Mouse (Mus musculus) erythroblast, embryonic 14.5 days (primary cell): ENCODE results near the gene Pla2g6. TPM values are rescaled to one million over a fixed set of nuclear protein-coding genes. Genes with fewer than 3 reads are reported as not detected.

Experiments
- H3K27me3 ChIP-seq: 2 replicates; pipeline ENCODE4 v1.6.1; 2012; ENCODE audit warnings: inconsistent platforms; ENCODE audit not compliant: control insufficient read depth
- H3K36me3 ChIP-seq: 2 replicates; pipeline ENCODE4 v1.6.1; 2012; ENCODE audit warnings: mild to moderate bottlenecking, inconsistent platforms; ENCODE audit not compliant: control insufficient read depth
- H3K4me1 ChIP-seq: 2 replicates; pipeline ENCODE4 v1.6.1; 2012; ENCODE audit warnings: inconsistent platforms; ENCODE audit not compliant: control insufficient read depth
- H3K4me3 ChIP-seq: replicated peaks from 2 replicates; pipeline ENCODE3; 2012; ENCODE audit warnings: moderate library complexity, mild to moderate bottlenecking, inconsistent platforms
- H3K9me3 ChIP-seq: 2 replicates; pipeline ENCODE4 v1.6.1; 2012; ENCODE audit warnings: low read length, inconsistent platforms, mixed read lengths; ENCODE audit not compliant: control insufficient read depth
- GATA1 ChIP-seq: IDR thresholded peaks from 2 replicates; pipeline ENCODE4 v1.6.1; 2012; ENCODE audit warnings: low read length, inconsistent platforms, mixed read lengths
- TAL1 ChIP-seq: IDR thresholded peaks from 3 replicates; pipeline ENCODE4 v1.6.1; 2012; ENCODE audit warnings: low read length, inconsistent platforms, mixed read lengths
- polyA plus RNA-seq: library from polyadenylated mRNA; stranded (reverse); fragments of >175 nt; gene quantifications from 2 replicates; pipeline ENCODE4 v1.2.3, GENCODE M21; 2012

Pla2g6 gene
- polyA plus RNA-seq, 1 experiment: 2.7 TPM

DNA sequence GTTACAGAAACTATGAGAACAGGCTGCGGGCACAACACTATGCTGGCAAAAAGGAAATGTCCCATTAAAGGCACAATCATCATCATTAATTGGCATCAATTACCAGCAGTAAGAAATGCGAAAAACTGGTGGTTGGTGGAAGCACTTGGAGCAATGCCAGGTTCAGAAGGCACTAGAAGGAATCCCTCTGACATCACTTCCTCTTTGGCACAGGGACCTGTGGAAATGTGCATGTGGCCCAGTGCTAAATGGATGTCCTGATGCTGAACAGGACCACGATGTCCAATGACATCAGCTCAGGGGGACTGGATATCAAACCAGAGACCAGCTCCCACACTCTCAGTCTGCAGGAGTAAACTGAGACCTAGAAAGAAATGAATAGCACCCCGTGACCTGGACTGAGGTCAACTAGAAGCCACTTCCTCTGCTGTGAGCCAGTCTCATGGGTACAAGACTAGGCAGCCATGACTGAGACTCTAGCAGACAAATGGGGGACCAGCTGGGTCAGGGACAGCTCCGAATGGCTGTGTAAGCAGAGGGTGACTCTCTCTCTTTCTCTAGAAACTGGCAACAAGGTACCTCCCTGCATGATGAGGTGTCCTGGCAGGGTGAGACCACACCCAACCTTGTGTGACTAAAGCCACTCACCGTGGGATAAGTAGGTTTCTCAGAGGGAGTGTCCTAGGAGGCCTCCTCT lies 14.6 kb upstream of the Pla2g6 start:
- no peak overlapping the region for H3K4me3 ChIP-seq
- H3K36me3 ChIP-seq: no peaks in the 10 kb centered on the region
- peaks cover 6% of the 10 kb centered on the region for H3K9me3 ChIP-seq
- no peak for TF ChIP-seq GATA1
- no peak for TF ChIP-seq TAL1
- H3K4me1 ChIP-seq: peaks cover 10% of the 10 kb centered on the region
- peaks cover 33% of the 10 kb centered on the region for H3K27me3 ChIP-seq

DNA sequence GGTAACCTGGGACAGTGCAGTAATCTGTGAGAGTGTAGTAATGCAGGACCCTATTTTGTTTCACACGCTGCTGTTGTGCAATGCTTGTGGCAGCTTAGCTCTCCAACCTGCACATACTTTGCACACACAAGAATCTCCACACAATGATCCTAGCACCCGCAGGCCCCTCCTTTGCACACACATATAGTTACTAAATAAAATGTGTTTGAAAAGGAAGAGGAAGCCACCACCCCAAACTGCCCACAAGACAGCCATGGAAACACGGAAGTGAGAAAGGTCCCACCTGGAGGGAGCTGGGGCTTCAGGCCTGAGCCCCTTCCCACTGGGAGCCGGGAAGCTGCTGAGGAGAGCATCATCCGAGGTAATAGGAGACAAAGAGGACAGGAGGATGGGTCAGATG lies 10.8 kb upstream of the Pla2g6 start:
- H3K9me3 ChIP-seq: peaks cover 6% of the 10 kb centered on the region
- peaks cover 2% of the 10 kb centered on the region for H3K4me1 ChIP-seq

DNA sequence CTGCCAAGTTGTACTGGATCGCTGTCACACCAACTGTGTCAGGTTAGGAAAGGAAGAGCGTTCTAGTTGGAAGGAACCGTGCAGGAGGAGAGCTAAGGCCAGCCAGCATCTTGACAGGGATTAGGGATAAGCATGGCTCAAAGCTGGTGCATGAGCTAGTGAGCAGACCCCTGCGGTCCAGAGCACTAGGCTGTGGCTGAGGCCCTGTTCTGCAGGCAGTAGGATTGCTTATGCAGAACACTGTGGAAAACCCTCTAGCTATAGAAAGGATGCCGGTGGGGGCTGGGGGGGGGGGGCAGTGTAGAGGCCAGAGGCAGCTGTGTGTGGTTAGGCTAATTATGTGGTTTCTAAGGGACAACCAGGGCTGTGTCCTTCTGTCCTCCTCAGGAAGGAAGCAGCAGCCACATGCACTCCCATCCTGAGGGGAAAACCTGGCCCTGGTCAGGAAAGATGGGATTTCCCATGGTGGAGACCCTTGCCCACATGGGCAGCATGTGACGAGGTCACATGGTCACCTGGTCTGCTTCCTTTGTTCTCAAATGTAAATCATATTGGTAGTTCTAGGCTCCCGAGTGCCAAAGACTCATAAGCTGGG lies 7.0 kb upstream of the Pla2g6 start:
- H3K36me3 ChIP-seq: no peaks in the 10 kb centered on the region
- peaks cover 14% of the 10 kb centered on the region for H3K4me1 ChIP-seq
- H3K4me3 ChIP-seq: no peak overlapping the region
- TF ChIP-seq TAL1: no peak
- TF ChIP-seq GATA1: no peak
- peaks cover 10% of the 10 kb centered on the region for H3K9me3 ChIP-seq
- H3K27me3 ChIP-seq: peaks cover 15% of the 10 kb centered on the region

More for the DNA sequence above, 10.8 kb upstream of the Pla2g6 start:
- no peak overlapping the region for H3K4me3 ChIP-seq
- no peaks in the 10 kb centered on the region for H3K36me3 ChIP-seq
- no peak for TF ChIP-seq TAL1
- no peak for TF ChIP-seq GATA1
- peaks cover 15% of the 10 kb centered on the region for H3K27me3 ChIP-seq

DNA sequence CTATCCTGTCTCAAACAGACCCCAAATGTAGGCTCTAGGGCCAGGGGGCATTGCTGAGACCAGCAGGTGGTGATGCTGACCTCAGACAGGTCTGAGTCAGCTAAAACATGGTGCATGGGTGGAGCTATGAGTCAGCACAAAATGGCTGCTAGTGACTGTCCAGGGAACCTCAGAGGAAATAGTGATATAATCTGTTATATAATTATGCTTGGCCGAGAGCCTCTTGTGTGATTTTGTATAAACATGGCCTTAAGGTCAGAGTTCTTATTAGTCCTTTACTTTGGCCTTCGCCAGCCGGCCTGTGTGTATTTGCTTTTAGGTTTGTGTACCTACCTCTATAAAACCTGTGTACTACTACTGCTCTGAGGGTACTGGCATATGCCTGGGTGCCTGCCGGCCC lies 5.2 kb upstream of the Pla2g6 start:
- Histone ChIP-seq H3K4me3 (no peak overlapping the region), H3K27me3 (peaks cover 5% of the 10 kb centered on the region)

DNA sequence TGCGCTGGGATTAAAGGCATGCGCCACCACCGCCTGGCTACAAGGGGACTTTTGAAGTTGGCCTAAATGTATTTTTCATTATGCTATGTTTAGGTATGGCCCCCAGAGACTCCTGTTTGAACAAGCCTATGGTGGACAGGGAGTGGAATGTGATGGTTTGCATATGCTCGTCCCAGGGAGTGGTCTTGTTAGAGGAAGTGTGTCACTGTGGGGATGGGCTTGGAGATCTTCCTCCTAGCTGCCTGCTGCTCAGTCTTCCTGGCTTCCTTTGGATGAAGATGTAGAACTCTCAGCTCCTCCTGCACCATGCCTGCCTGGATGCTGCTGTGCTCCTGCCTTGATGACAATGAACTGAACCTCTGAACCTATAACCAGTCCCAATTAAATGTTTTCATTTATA lies 2.3 kb upstream of the Pla2g6 start:
- H3K36me3 ChIP-seq: no peaks in the 10 kb centered on the region
- no peak overlapping the region for H3K4me3 ChIP-seq
- peaks cover 4% of the 10 kb centered on the region for H3K9me3 ChIP-seq
- TF ChIP-seq TAL1: no peak
- no peak for TF ChIP-seq GATA1
- peaks cover 51% of the 10 kb centered on the region for H3K4me1 ChIP-seq
- no peaks in the 10 kb centered on the region; the same call in 1 of the 2 replicates for H3K27me3 ChIP-seq

More for the DNA sequence above, 5.2 kb upstream of the Pla2g6 start:
- TF ChIP-seq GATA1 (no peak), TAL1 (no peak)
- H3K36me3 ChIP-seq: no peaks in the 10 kb centered on the region
- H3K9me3 ChIP-seq: peaks cover 6% of the 10 kb centered on the region
- H3K4me1 ChIP-seq: peaks cover 24% of the 10 kb centered on the region

DNA sequence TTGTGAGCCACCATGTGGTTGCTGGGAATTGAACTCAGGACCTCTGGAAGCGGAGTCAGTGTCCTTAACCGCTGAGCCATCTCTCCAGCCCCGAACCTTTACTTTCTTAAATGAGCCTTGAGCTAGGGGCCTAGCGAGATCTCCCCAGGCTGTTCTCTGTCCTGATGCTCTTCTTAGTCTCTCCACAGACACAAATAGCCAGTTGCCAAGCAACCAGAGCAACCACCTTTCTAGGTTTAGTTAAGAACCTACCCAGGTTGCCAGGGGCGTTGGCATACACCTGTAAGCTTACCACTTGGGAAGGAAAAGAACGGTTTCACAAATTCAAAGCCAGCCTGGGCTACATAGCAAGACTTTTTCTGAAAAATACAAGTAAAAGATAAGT lies 1.8 kb upstream of the Pla2g6 start:
- Histone ChIP-seq H3K36me3 (no peaks in the 10 kb centered on the region; the same call in 1 of the 2 replicates), H3K4me3 (no peak overlapping the region), H3K4me1 (peaks cover 57% of the 10 kb centered on the region), H3K27me3 (no peaks in the 10 kb centered on the region), H3K9me3 (peaks cover 4% of the 10 kb centered on the region)
- no peak for TF ChIP-seq TAL1
- no peak for TF ChIP-seq GATA1

DNA sequence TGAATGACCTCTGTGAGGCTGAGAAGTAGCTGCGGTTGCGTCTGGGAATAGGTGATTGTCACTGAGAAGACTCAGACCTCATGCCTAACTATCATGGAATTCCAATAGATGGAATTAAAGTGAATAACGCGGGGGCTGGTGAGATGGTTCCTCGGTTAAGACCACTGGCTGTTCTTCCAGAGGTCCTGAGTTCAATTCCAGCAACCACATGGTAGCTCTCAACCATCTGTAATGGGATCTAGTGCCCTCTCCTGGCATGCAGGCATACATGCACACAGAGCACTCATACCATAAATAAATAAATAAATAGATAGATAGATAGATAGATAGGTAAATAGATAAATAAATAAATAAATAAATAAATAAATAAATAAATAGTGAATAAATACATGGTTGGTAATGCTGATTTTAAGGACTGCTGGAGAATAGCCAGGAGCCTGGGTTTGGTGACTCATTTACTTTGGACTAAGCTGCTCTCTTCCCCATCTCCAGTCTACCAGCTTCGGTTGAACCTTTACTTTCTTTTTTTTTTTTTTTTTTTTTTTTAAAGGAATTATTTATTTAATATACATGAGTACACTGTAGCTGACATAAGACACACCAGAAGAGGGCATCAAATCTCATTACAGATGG lies 1.3 kb upstream of the Pla2g6 start:
- H3K4me3 ChIP-seq: no peak overlapping the region
- peaks cover 62% of the 10 kb centered on the region for H3K4me1 ChIP-seq
- peaks cover 4% of the 10 kb centered on the region for H3K9me3 ChIP-seq
- TF ChIP-seq GATA1 (no peak), TAL1 (no peak)
- H3K27me3 ChIP-seq: no peaks in the 10 kb centered on the region
- peaks cover 4% of the 10 kb centered on the region for H3K36me3 ChIP-seq

DNA sequence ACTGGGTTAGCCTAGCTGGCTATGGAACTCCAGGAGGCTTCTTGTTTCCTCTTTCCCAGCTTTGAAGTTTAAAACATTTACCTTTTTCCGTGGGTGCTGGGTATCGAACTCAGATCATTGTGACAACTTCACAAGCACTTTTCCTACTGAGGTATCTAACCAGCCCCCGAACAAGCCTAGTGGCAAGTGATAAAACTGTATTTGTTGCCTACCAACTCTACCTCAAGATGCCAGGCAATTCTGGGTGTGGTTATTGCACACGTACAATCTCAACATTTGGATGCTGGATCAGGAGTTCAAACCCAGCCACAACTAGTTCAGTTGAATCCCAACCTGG lies 717 bp upstream of the Pla2g6 start:
- Histone ChIP-seq H3K4me1 (peaks cover 62% of the 10 kb centered on the region), H3K4me3 (peak overlapping the region; percentile 95), H3K36me3 (peaks cover 6% of the 10 kb centered on the region), H3K9me3 (peaks cover 4% of the 10 kb centered on the region), H3K27me3 (no peaks in the 10 kb centered on the region)
- TF ChIP-seq TAL1 (no peak), GATA1 (no peak)
